Mouse (Mus musculus): ENCODE data around the gene Gpr89. TPM values are rescaled to one million over a fixed set of nuclear protein-coding genes. Genes with fewer than 3 reads are reported as not detected.

Gpr89 gene
- total RNA-seq, 4 experiments from 2014 or later, result 37.0 to 45.8 (median 44.7) TPM

- no peak for DNase-seq (ENCODE audit: low spot score in 2 of 2)
Observed at GRCm38 (mm10) chr3:96870270-96870669, 34.9 kb downstream of the Gpr89 start.

GRCm38 (mm10) chr3:96869091-96869490, 36.1 kb downstream of the Gpr89 start:
- no peak for DNase-seq (ENCODE audit: low spot score in 2 of 2)

GRCm38 (mm10) chr3:96868566-96868965, 36.6 kb downstream of the Gpr89 start:
- DNase-seq (ENCODE audit: low spot score in 2 of 2), result no peak

- no peak for DNase-seq (ENCODE audit: low spot score in 2 of 2)
Observed at GRCm38 (mm10) chr3:96867863-96868262, 37.3 kb downstream of the Gpr89 start.

- no peak for DNase-seq (ENCODE audit: low spot score in 2 of 2)
Observed at GRCm38 (mm10) chr3:96860498-96860897, 44.6 kb downstream of the Gpr89 start.

GRCm38 (mm10) chr3:96855833-96856232, 49.3 kb downstream of the Gpr89 start:
- DNase-seq (ENCODE audit: low spot score in 2 of 2), result no peak

GRCm38 (mm10) chr3:96854376-96854775, 50.8 kb downstream of the Gpr89 start:
- no peak for DNase-seq (ENCODE audit: low spot score in 2 of 2)

GRCm38 (mm10) chr3:96852561-96852960, 52.6 kb downstream of the Gpr89 start:
- no peak for DNase-seq (ENCODE audit: low spot score in 2 of 2)

GRCm38 (mm10) chr3:96849168-96849727, 55.9 kb downstream of the Gpr89 start:
- no peak for DNase-seq (ENCODE audit: low spot score in 2 of 2)

- peak in 1 of 2 experiments; percentile 38 for DNase-seq (ENCODE audit: low spot score in 2 of 2)
Observed at GRCm38 (mm10) chr3:96848470-96848869, 56.7 kb downstream of the Gpr89 start.

GRCm38 (mm10) chr3:96847661-96848060, 57.5 kb downstream of the Gpr89 start:
- no peak for DNase-seq (ENCODE audit: low spot score in 2 of 2)

GRCm38 (mm10) chr3:96846985-96847384, 58.2 kb downstream of the Gpr89 start:
- DNase-seq (ENCODE audit: low spot score in 2 of 2), result no peak

GRCm38 (mm10) chr3:96845806-96846205, 59.3 kb downstream of the Gpr89 start:
- no peak for DNase-seq (ENCODE audit: low spot score in 2 of 2)

- DNase-seq (ENCODE audit: low spot score in 2 of 2), result no peak
Observed at GRCm38 (mm10) chr3:96845191-96845590, 60.0 kb downstream of the Gpr89 start.

- DNase-seq (ENCODE audit: low spot score in 2 of 2), result no peak
Observed at GRCm38 (mm10) chr3:96838996-96839645, 66.0 kb downstream of the Gpr89 start.

GRCm38 (mm10) chr3:96836414-96836813, 68.7 kb downstream of the Gpr89 start:
- no peak for DNase-seq (ENCODE audit: low spot score in 2 of 2)

GRCm38 (mm10) chr3:96834587-96835348, 70.4 kb downstream of the Gpr89 start:
- DNase-seq (ENCODE audit: low spot score in 2 of 2), result no peak

GRCm38 (mm10) chr3:96832930-96833329, 72.2 kb downstream of the Gpr89 start:
- DNase-seq (ENCODE audit: low spot score in 2 of 2), result no peak

- no peak for DNase-seq (ENCODE audit: low spot score in 2 of 2)
Observed at GRCm38 (mm10) chr3:96829856-96830255, 75.3 kb downstream of the Gpr89 start.

- DNase-seq (ENCODE audit: low spot score in 2 of 2), result no peak
Observed at GRCm38 (mm10) chr3:96828984-96829383, 76.2 kb downstream of the Gpr89 start, which contains the start of the genes Pdzk1 and Cd160. TSS of gene Pdzk1 (plus strand) at chr3:96829284. TSS of gene Cd160 (minus strand) at chr3:96829351.

- DNase-seq (ENCODE audit: low spot score in 2 of 2), result no peak
Observed at GRCm38 (mm10) chr3:96828308-96828864, 76.8 kb downstream of the Gpr89 start.

- DNase-seq (ENCODE audit: low spot score in 2 of 2), result no peak
Observed at GRCm38 (mm10) chr3:96825261-96825660, 79.9 kb downstream of the Gpr89 start.
